Mouse (Mus musculus): Measurements from ENCODE around the gene Maneal. TPM values are rescaled to one million over a fixed set of nuclear protein-coding genes. Genes with fewer than 3 reads are reported as not detected.

Maneal gene
- polyA plus RNA-seq, 1 experiment from 2014 or later = 2.6 TPM

GRCm38 (mm10) chr4:124881341-124881908, 19.5 kb upstream of the Maneal start:
- H3K36me3 ChIP-seq (replicated peaks) = no peaks in the 10 kb centered on the region
- 0% methylated on average over 37 of the region's 37 CpGs for WGBS
- H3K4me1 ChIP-seq = peaks cover 35% of the 10 kb centered on the region
- H3K9me3 ChIP-seq = peaks cover 4% of the 10 kb centered on the region; the same call in 1 of the 2 replicates
- H3K4me3 ChIP-seq = peak overlapping the region; percentile 56
- peaks cover 78% of the 10 kb centered on the region for H3K27me3 ChIP-seq (ENCODE audit: poor library complexity, severe bottlenecking)
- DNase-seq (ENCODE audit: extremely low spot score, low spot score) = peak; percentile 91
- peak overlapping the region; percentile 22; the same call in 1 of the 2 replicates for H3K27ac ChIP-seq

- no peaks in the 10 kb centered on the region for H3K36me3 ChIP-seq (replicated peaks)
- peak within 1 kb of the TSS; percentile 56 for H3K4me3 ChIP-seq
- H3K27me3 ChIP-seq (ENCODE audit: poor library complexity, severe bottlenecking) = peaks cover 70% of the 10 kb centered on the region
- 4% methylated on average over 11 of the region's 11 CpGs for WGBS
- no peak for DNase-seq (ENCODE audit: extremely low spot score, low spot score)
- peaks cover 35% of the 10 kb centered on the region for H3K4me1 ChIP-seq
- peaks cover 4% of the 10 kb centered on the region; the same call in 1 of the 2 replicates for H3K9me3 ChIP-seq
- peak within 1 kb of the TSS; percentile 22; the same call in 1 of the 2 replicates for H3K27ac ChIP-seq
These were observed 18.6 kb upstream of the Maneal start, which contains the start of gene Epha10 for GRCm38 (mm10) chr4:124880599-124880998. Gene Epha10 (plus strand): TSS chr4:124880899.

- Histone ChIP-seq H3K36me3 (replicated peaks) (no peaks in the 10 kb centered on the region), H3K9me3 (peaks cover 3% of the 10 kb centered on the region; the same call in 1 of the 2 replicates), H3K27me3 (ENCODE audit: poor library complexity, severe bottlenecking) (no peaks in the 10 kb centered on the region), H3K27ac (no peak overlapping the region), H3K4me1 (no peaks in the 10 kb centered on the region), H3K4me3 (no peak overlapping the region)
- DNase-seq (ENCODE audit: extremely low spot score, low spot score) = no peak
- WGBS = 97% methylated on average over 1 of the region's 1 CpGs
These were observed 10.7 kb upstream of the Maneal start for GRCm38 (mm10) chr4:124872719-124873118.

GRCm38 (mm10) chr4:124860446-124860845, 1.5 kb downstream of the Maneal start:
- H3K4me3 ChIP-seq = no peak overlapping the region
- DNase-seq (ENCODE audit: extremely low spot score, low spot score) = peak; percentile 73
- peaks cover 37% of the 10 kb centered on the region for H3K36me3 ChIP-seq (replicated peaks)
- peaks cover 26% of the 10 kb centered on the region for H3K4me1 ChIP-seq
- H3K27me3 ChIP-seq (ENCODE audit: poor library complexity, severe bottlenecking) = peaks cover 34% of the 10 kb centered on the region
- WGBS = 17% methylated on average over 7 of the region's 7 CpGs
- H3K27ac ChIP-seq = no peak overlapping the region
- H3K9me3 ChIP-seq = no peaks in the 10 kb centered on the region

DNA sequence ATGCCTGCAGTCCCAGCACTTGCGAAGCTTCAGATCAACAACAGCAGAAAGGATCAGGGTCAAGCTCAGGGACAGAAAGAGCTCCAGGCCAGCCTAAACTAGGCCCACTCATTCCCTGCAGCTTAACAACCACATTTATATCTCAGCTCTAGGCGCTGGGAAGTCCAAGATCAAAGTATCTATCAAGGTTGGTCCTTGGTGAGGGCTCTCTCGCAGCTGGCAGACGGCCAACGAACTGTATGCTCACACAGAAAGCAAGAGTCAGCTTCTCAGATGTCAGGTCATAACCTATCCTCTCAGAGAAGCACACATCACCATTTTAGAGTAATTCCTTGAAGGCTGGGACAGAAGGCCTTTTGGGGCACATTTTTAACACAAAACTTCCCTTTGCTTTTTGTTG, 3.6 kb downstream of the Maneal start:
- Histone ChIP-seq H3K4me1 (peaks cover 26% of the 10 kb centered on the region), H3K36me3 (replicated peaks) (peaks cover 58% of the 10 kb centered on the region), H3K27me3 (ENCODE audit: poor library complexity, severe bottlenecking) (peaks cover 32% of the 10 kb centered on the region), H3K4me3 (no peak overlapping the region), H3K9me3 (no peaks in the 10 kb centered on the region), H3K27ac (no peak overlapping the region)
- 86% methylated on average over 5 of the region's 5 CpGs for WGBS
- DNase-seq (ENCODE audit: extremely low spot score, low spot score) = no peak

DNA sequence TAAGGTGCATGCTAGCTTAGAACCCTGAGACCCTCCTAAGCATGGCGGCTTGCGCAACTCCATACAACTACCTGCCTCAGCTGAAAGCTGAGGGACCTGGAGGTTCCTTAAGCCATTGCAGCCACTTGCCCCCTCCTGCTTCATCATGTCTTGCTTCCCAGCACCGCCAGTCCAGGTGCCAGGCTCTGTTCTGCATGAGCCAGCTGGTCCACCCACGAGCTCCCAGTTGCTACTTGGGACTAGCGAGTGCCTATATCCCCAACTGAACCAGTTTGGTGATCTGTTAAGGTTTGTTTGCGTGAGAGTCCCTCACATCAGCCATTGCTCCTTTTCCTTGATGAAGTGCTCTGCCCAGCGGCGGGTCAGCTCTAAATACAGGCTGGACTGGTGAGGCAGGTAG, 5.7 kb downstream of the Maneal start:
- Histone ChIP-seq H3K4me1 (peaks cover 30% of the 10 kb centered on the region), H3K9me3 (no peaks in the 10 kb centered on the region), H3K27me3 (ENCODE audit: poor library complexity, severe bottlenecking) (peaks cover 12% of the 10 kb centered on the region), H3K4me3 (no peak overlapping the region), H3K36me3 (replicated peaks) (peaks cover 71% of the 10 kb centered on the region), H3K27ac (no peak overlapping the region)
- no peak for DNase-seq (ENCODE audit: extremely low spot score, low spot score)
- 95% methylated on average over 8 of the region's 8 CpGs for WGBS

GRCm38 (mm10) chr4:124850933-124851658, 10.9 kb downstream of the Maneal start, which contains the start of gene 1110065P20Rik:
Gene 1110065P20Rik (minus strand): TSS chr4:124851196.
- Histone ChIP-seq H3K4me3 (peak within 1 kb of the TSS; percentile 99), H3K27me3 (ENCODE audit: poor library complexity, severe bottlenecking) (no peaks in the 10 kb centered on the region), H3K36me3 (replicated peaks) (peaks cover 52% of the 10 kb centered on the region), H3K9me3 (no peaks in the 10 kb centered on the region), H3K27ac (peak within 1 kb of the TSS; percentile 97), H3K4me1 (peaks cover 44% of the 10 kb centered on the region)
- WGBS = under 1% methylated on average over 75 of the region's 75 CpGs
- DNase-seq (ENCODE audit: extremely low spot score, low spot score) = peak; percentile 50

DNA sequence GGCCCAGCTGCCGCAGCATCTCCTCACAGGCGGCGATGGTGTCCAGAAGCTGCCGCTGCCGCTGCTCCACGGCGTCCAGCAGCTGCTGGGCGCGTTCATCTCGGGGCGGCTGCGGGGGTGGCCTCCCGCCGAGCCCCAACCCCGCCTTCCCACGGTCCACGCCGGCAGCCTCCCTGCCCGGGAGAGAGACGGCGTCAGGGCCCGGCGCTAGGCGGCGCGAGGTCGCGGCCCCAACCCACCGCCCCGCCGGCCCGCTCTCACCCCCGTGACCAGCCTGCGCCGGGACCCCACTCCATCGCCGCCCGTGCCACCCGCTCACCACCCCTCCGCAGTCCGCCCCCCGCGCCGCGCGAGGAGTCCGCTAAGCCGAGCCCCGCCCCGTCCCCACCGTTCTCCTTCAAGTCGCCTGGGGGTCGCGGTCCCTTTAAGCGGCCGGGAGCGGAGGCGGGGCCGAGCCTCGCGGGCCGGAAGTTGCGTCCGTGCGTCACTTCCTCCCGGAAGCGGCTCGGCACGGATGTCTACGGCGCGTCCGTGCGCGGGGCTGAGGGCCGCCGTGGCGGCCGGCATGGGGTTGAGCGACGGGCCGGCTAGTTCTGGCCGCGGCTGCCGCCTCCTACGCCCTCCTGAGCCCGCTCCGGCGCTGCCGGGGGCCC, 11.6 kb downstream of the Maneal start, which contains the start of gene Yrdc:
Gene Yrdc (plus strand): TSS at position 419 of the 653 bp plus-strand sequence.
- WGBS = under 1% methylated on average over 81 of the region's 90 CpGs

GRCm38 (mm10) chr4:124849631-124850260, 12.2 kb downstream of the Maneal start:
- Histone ChIP-seq H3K36me3 (replicated peaks) (peaks cover 51% of the 10 kb centered on the region), H3K4me3 (peak overlapping the region; percentile 99), H3K27ac (peak overlapping the region; percentile 97), H3K27me3 (ENCODE audit: poor library complexity, severe bottlenecking) (no peaks in the 10 kb centered on the region), H3K4me1 (peaks cover 44% of the 10 kb centered on the region), H3K9me3 (no peaks in the 10 kb centered on the region)
- DNase-seq (ENCODE audit: extremely low spot score, low spot score) = no peak
- WGBS = 3% methylated on average over 24 of the region's 24 CpGs

More for the DNA sequence above, 11.6 kb downstream of the Maneal start, which contains the start of gene Yrdc:
- no peaks in the 10 kb centered on the region for H3K9me3 ChIP-seq
- peaks cover 44% of the 10 kb centered on the region for H3K4me1 ChIP-seq
- peak within 1 kb of the TSS; percentile 97 for H3K27ac ChIP-seq
- H3K36me3 ChIP-seq (replicated peaks) = peaks cover 51% of the 10 kb centered on the region
- H3K27me3 ChIP-seq (ENCODE audit: poor library complexity, severe bottlenecking) = no peaks in the 10 kb centered on the region
- peak; percentile 92 for DNase-seq (ENCODE audit: extremely low spot score, low spot score)
- H3K4me3 ChIP-seq = peak within 1 kb of the TSS; percentile 99

GRCm38 (mm10) chr4:124847573-124847972, 14.4 kb downstream of the Maneal start:
- 11% methylated on average over 8 of the region's 8 CpGs for WGBS
- no peaks in the 10 kb centered on the region for H3K27me3 ChIP-seq (ENCODE audit: poor library complexity, severe bottlenecking)
- peak overlapping the region; percentile 8; the same call in 1 of the 2 replicates for H3K4me3 ChIP-seq
- no peak overlapping the region for H3K27ac ChIP-seq
- H3K9me3 ChIP-seq = no peaks in the 10 kb centered on the region
- peak; percentile 82 for DNase-seq (ENCODE audit: extremely low spot score, low spot score)
- H3K4me1 ChIP-seq = peaks cover 37% of the 10 kb centered on the region
- peaks cover 49% of the 10 kb centered on the region for H3K36me3 ChIP-seq (replicated peaks)

DNA sequence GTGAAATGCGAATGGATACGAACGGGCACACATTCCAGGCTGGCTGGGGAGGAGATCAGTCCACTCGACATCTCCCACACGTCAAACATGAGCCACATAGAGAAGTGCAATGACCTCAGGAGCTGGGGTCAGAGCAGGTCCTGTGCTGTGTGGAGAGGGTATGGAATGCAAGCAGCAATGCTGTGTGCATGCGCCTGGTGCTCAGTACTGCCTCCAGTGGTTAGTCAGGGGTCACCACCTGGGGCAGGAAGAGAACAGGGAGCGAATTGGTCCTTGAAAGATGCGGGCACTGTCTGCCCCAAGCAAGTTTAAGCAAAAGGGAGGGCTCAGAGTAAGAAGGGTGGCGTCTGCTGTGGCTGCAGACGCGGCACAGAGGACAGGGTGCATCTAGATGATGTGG, 18.5 kb downstream of the Maneal start:
- peaks cover 6% of the 10 kb centered on the region; the same call in 1 of the 2 replicates for H3K9me3 ChIP-seq
- H3K27ac ChIP-seq = no peak overlapping the region
- no peaks in the 10 kb centered on the region for H3K27me3 ChIP-seq (ENCODE audit: poor library complexity, severe bottlenecking)
- peaks cover 9% of the 10 kb centered on the region for H3K4me1 ChIP-seq
- 56% methylated on average over 11 of the region's 11 CpGs for WGBS
- H3K36me3 ChIP-seq (replicated peaks) = peaks cover 84% of the 10 kb centered on the region
- H3K4me3 ChIP-seq = no peak overlapping the region
- peak; percentile 42 for DNase-seq (ENCODE audit: extremely low spot score, low spot score)

DNA sequence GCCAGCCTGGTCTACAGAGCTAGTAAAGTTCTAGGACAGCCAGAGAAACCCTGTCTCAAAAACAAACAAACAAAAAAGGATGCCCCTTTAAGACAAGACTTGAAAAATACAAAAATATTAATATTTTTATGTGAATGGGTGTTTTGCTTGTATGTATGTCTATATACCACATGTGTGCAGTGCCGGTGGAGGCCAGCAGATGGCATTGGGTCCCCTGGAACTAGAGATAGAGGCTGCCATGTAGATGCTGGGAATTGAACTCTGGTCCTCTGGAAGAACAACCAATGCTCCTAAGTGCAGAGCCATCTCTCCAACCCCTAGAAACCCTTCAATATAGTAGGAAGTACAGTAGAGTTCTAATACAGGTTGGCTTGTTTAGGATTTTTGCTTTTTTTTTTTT, 21.0 kb downstream of the Maneal start:
- no peak for DNase-seq (ENCODE audit: extremely low spot score, low spot score)
- H3K4me3 ChIP-seq = no peak overlapping the region
- peaks cover 92% of the 10 kb centered on the region for H3K36me3 ChIP-seq (replicated peaks)
- peaks cover 6% of the 10 kb centered on the region; the same call in 1 of the 2 replicates for H3K9me3 ChIP-seq
- H3K27ac ChIP-seq = no peak overlapping the region
- H3K27me3 ChIP-seq (ENCODE audit: poor library complexity, severe bottlenecking) = no peaks in the 10 kb centered on the region
- no peaks in the 10 kb centered on the region for H3K4me1 ChIP-seq
- WGBS = 93% methylated on average over 1 of the region's 1 CpGs
